Mouse (Mus musculus) neutrophil, adult 83 days (primary cell): ENCODE results near the gene Eloa. TPM values are rescaled to one million over a fixed set of nuclear protein-coding genes. Genes with fewer than 3 reads are reported as not detected.

Experiments used
- total RNA-seq, 2 experiments: library from RNA; stranded (reverse); gene quantifications; one replicate each; pipeline ENCODE4 v1.2.4; 2023

Gene Eloa
- 10 to 100 TPM; 58.8 to 65.0 TPM for total RNA-seq

GRCm38 (mm10) chr4:136021549-136022047 lies at the start of gene Eloa:
TSS of gene Eloa (minus strand) at chr4:136021763.

DNA sequence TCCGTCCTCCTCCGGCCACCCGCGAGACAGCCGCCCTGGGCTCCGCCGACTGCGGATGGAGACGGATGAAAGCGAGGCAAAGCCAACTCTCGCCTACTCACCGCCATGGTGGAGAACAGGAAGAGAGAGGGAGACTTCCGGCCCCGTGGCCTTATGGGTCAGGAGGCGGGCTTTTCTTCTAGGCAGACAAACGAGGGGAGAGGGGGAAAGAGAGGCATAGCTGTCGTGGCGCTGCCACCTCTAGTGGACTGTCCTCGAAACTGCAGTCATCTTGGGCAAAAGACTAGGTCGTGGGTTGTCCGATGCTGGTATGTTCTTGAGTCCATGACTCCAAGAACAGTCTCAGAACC lies 31.7 kb upstream of the Eloa start, which contains the start of gene Rpl11:
Rpl11 (minus strand) TSS at position 182 of the 350 bp plus-strand sequence.

GRCm38 (mm10) chr4:135986943-135987710 lies 34.4 kb downstream of the Eloa start, which contains the start of gene Pithd1:
TSS of gene Pithd1 (minus strand) at chr4:135987264.

GRCm38 (mm10) chr4:135972556-135972906 lies 49.0 kb downstream of the Eloa start, which contains the start of gene Lypla2:
TSS of gene Lypla2 (minus strand) at chr4:135972626.

DNA sequence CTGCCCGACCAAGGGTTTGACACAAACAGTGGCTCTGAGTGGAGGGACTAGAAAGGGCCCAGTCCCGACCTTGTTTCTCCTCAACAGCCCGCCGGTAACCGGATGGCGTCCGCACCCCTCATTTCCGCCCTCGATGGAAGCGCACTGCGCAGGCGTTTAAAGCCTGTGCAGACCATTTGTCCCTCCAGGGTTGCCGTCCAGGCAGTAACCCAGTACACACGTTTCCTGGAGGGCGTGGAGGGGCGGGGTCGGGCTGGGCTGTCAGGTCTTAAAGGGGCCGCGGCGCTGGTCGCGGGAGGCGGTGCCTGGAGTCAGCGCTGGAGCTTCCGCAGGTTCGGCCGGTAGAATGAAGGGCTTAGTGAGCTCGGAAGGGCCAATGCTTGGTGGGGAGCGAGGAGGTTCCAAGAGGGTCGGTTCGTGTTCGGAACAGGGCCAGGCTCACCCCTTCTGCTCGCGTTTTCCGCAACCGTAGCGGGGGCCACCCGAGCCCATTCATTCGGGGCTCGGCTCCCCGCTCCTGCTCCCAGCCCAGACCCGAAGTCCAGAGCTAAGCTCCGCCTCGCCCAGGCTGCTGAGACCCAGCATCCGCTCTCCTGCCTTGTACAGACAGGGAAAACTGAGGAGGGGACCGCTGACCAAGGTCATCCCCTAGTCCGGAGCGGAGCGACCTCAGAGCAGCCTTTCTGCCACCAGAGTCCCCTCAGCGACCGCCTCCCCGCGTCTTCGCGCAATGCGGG lies 57.9 kb downstream of the Eloa start, which contains the start of gene Gale:
Gale (plus strand) TSS at position 271 of the 737 bp plus-strand sequence.

Other genes starting within 250 kb of the Eloa start
- gene Srsf10, start 166.0 kb downstream of the Eloa start, total RNA-seq: 10 to 100 TPM; 52.3 to 66.0 TPM
- gene Pnrc2, start 147.9 kb downstream of the Eloa start, total RNA-seq: 10 to 100 TPM; 83.0 to 85.8 TPM
- gene Cnr2, start 126.4 kb downstream of the Eloa start, total RNA-seq: 10 to 100 TPM; 29.9 to 36.6 TPM
- gene Fuca1, start 101.0 kb downstream of the Eloa start, total RNA-seq: 100 to 1,000 TPM; 110 TPM
- gene Hmgcl, start 75.3 kb downstream of the Eloa start, total RNA-seq: 10 to 100 TPM; 55.0 to 61.7 TPM
- gene Gale, start 58.0 kb downstream of the Eloa start, total RNA-seq: 10 to 100 TPM; 12.3 to 14.4 TPM
- gene Lypla2, start 49.1 kb downstream of the Eloa start, total RNA-seq: 10 to 100 TPM; 86.7 to 96.1 TPM
- 10 to 100 TPM; 27.9 to 29.7 TPM for gene Pithd1, start 34.5 kb downstream of the Eloa start, total RNA-seq
- 100 to 1,000 TPM; 312 to 313 TPM for gene Rpl11, start 31.7 kb upstream of the Eloa start, total RNA-seq
- 1 to 10 TPM; 2.5 to 2.6 TPM for gene Id3, start 121.7 kb upstream of the Eloa start, total RNA-seq
- gene E2f2, start 150.6 kb upstream of the Eloa start, total RNA-seq: 10 to 100 TPM; 92.0 to 98.7 TPM
- under 1 TPM in 1 of 2 experiments, not detected in 1; 0.09 TPM for gene Asap3, start 184.6 kb upstream of the Eloa start, total RNA-seq
- 1 to 10 TPM; 2.4 to 3.2 TPM for gene Tcea3, start 226.0 kb upstream of the Eloa start, total RNA-seq